Mouse (Mus musculus): Measurements from ENCODE around the gene Gm8773. TPM values are rescaled to one million over a fixed set of nuclear protein-coding genes. Genes with fewer than 3 reads are reported as not detected.
A peak's percentile ranks its signal among the peaks of the same experiment; 100 is the strongest.

Gm8773 gene
- total and polyA plus RNA-seq, 3 experiments: 1.6 TPM; not detected in 2

DNA sequence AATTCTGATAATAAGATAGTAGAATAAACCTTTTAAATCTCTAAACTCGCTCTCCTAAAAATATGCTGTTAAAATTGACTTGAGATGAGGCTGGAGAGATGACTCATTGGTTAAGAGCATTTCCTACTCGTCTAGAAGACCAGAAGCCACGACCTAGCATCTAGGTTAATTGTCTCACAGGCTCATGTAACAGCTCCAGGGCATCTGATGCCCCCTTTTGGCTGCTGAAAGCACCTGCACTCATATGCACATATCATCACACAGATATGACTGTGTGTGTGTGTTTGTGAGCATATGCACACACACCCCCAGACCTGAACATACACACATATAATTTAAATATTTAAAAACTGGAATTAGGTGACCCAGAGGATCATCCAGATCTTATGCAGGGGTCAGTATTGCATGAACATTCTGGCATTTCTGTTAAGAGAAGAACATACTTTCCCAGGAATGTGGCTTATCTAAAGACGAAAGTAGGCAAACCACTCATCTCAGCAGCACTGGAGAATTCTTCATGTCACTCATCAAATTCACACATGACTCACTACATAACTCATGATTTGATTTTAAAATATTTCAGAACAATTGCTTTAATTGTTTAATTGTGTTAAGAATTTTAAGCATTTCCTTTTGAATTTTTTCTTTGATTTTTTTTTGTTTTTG lies 12.4 kb upstream of the Gm8773 start:
- peaks cover 0 to 9% of the 10 kb centered on the region in 2 experiments; a peak in 2 of 4 replicates for H3K4me1 ChIP-seq (ENCODE audit: control insufficient read depth in 1 of 2, insufficient read depth in 2 of 2)
- no peak overlapping the region for H3K4me2 ChIP-seq (ENCODE audit: insufficient read depth, low read depth, poor library complexity, severe bottlenecking)
- DNase-seq (ENCODE audit: extremely low read depth): peak; percentile 9
- no peak overlapping the region for H3K27ac ChIP-seq (ENCODE audit: insufficient read depth, low read depth)
- in situ Hi-C loops (cut with MboI; ENCODE audit: low pct_ligation_motif_present, low pct_unique_long_range_greater_than_20kb, low sequenced_read_pairs) (no loop called here), dilution Hi-C loops (cut with MboI; ENCODE audit: extremely low pct_ligation_motif_present, extremely low pct_unique_long_range_greater_than_20kb, low sequenced_read_pairs) (no loop called here)
- no peak overlapping the region for H3K4me3 ChIP-seq (replicated peaks in 1 of 3; ENCODE audit: low read depth in 2 of 3, low read length in 2 of 3, poor library complexity in 1 of 3)
- TF ChIP-seq CTCF (conservative IDR thresholded peaks at IDR 0.05 in 1 of 2, IDR thresholded peaks at IDR 0.05 in 1 of 2; ENCODE audit: low read depth in 2 of 2, low read length in 2 of 2) (peak in 1 of 2 experiments; percentile 45; a peak in 2 of 4 replicates), RAD21 (IDR thresholded peaks at IDR 0.05; ENCODE audit: low read depth, low read length) (peak; percentile 17), ZKSCAN1 (IDR thresholded peaks at IDR 0.05; ENCODE audit: borderline replicate concordance, low read depth, low read length) (no peak), MXI1 (IDR thresholded peaks at IDR 0.05; ENCODE audit: low read depth, low read length) (no peak)
- H3K9ac ChIP-seq (ENCODE audit: insufficient read depth, low read depth): no peak overlapping the region
- no peaks in the 10 kb centered on the region for H3K9me3 ChIP-seq (replicated peaks; ENCODE audit: low read length)
- H3K27me3 ChIP-seq (replicated peaks): no peaks in the 10 kb centered on the region
- no peaks in the 10 kb centered on the region for H3K36me3 ChIP-seq (replicated peaks in 1 of 2; ENCODE audit: control insufficient read depth in 1 of 2, insufficient read depth in 1 of 2, low read length in 1 of 2)
- no peaks in the 10 kb centered on the region for H3K79me2 ChIP-seq (replicated peaks; ENCODE audit: control insufficient read depth, extremely low read depth, insufficient read depth, poor library complexity, severe bottlenecking)

DNA sequence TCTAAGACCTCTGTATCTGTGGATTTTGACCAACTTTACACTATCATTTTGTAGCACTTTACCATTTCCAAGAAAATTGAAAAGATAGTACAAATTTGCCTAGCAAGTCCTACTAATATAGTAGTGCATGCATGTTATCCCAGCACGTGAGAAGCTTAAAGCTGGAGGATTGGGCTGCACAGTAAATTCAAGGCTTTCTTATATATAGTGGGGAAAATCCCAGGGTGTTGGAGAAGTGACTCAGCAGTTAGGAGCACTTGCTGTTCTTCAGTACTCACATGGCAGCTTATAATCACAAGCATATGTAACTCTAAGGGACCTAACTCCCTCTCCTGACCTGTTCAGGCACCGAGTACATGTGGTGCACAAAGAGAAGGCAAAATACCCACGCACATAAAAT lies 11.2 kb upstream of the Gm8773 start:
- in situ Hi-C loops (cut with MboI; ENCODE audit: low pct_ligation_motif_present, low pct_unique_long_range_greater_than_20kb, low sequenced_read_pairs): no loop called here
- no peak overlapping the region for H3K4me3 ChIP-seq (replicated peaks in 1 of 3; ENCODE audit: low read depth in 2 of 3, low read length in 2 of 3, poor library complexity in 1 of 3)

DNA sequence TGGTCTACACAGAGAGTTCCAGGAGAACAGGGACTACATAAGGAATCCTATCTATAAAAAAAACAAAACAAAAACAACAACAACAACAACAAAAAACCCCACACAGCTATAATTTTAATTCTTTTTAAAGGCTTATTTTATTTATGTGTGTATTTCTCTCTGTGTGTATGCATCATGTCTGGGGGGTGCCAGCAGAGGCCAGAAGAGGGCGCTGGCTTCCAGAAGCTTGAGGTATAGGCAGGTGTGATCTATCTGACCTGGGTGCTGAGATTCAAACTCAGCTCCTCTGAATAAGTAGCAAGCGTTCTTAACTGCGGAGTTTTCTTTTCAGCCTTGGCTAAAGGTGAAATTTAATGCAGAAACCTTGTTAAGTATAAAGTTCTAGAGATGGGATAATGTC lies 14.1 kb downstream of the Gm8773 start:
- H3K79me2 ChIP-seq (replicated peaks; ENCODE audit: control insufficient read depth, extremely low read depth, insufficient read depth, poor library complexity, severe bottlenecking): no peaks in the 10 kb centered on the region
- H3K4me3 ChIP-seq (replicated peaks in 1 of 3; ENCODE audit: low read depth in 2 of 3, low read length in 2 of 3, poor library complexity in 1 of 3): no peak overlapping the region
- H3K27ac ChIP-seq (ENCODE audit: insufficient read depth, low read depth): no peak overlapping the region
- no peak overlapping the region for H3K9ac ChIP-seq (ENCODE audit: insufficient read depth, low read depth)
- TF ChIP-seq ZC3H11A (IDR thresholded peaks at IDR 0.05; ENCODE audit: low read depth, low read length): no peak
- no peak for TF ChIP-seq MAFK (IDR thresholded peaks at IDR 0.05; ENCODE audit: insufficient replicate concordance, low read length)
- no peak for TF ChIP-seq RCOR1 (conservative IDR thresholded peaks at IDR 0.05; ENCODE audit: low read depth, low read length)
- TF ChIP-seq MXI1 (IDR thresholded peaks at IDR 0.05; ENCODE audit: low read depth, low read length): no peak
- no peak for TF ChIP-seq KAT2A (IDR thresholded peaks at IDR 0.05; ENCODE audit: insufficient replicate concordance, low read length)
- TF ChIP-seq ETS1 (conservative IDR thresholded peaks at IDR 0.05; ENCODE audit: low read depth, low read length): no peak
- TF ChIP-seq MAZ (IDR thresholded peaks at IDR 0.05; ENCODE audit: low read depth, low read length): no peak
- TF ChIP-seq POLR2A (IDR thresholded peaks at IDR 0.05; ENCODE audit: low read depth, low read length): no peak
- TF ChIP-seq NELFE (IDR thresholded peaks at IDR 0.05; ENCODE audit: low read depth, low read length): no peak
- TF ChIP-seq TBP (conservative IDR thresholded peaks at IDR 0.05; ENCODE audit: low read depth, low read length): no peak
- TF ChIP-seq CHD2 (IDR thresholded peaks at IDR 0.05; ENCODE audit: low read length): no peak
- no peak for TF ChIP-seq NRF1 (IDR thresholded peaks at IDR 0.05; ENCODE audit: low read depth, low read length)
- TF ChIP-seq UBTF (IDR thresholded peaks at IDR 0.05; ENCODE audit: low read depth, low read length): no peak
- no peak for TF ChIP-seq SMC3 (IDR thresholded peaks at IDR 0.05; ENCODE audit: low read depth, low read length)
- no peak for TF ChIP-seq MEF2A (IDR thresholded peaks at IDR 0.05; ENCODE audit: borderline replicate concordance, low read depth, low read length)
- TF ChIP-seq USF2 (conservative IDR thresholded peaks at IDR 0.05; ENCODE audit: low read depth, low read length): no peak
- TF ChIP-seq ZMIZ1 (IDR thresholded peaks at IDR 0.05; ENCODE audit: low read depth, low read length): no peak
- TF ChIP-seq ELF1 (IDR thresholded peaks at IDR 0.05; ENCODE audit: low read depth, low read length): no peak
- in situ Hi-C loops (cut with MboI; ENCODE audit: low pct_ligation_motif_present, low pct_unique_long_range_greater_than_20kb, low sequenced_read_pairs) (no loop called here), dilution Hi-C loops (cut with MboI; ENCODE audit: extremely low pct_ligation_motif_present, extremely low pct_unique_long_range_greater_than_20kb, low sequenced_read_pairs) (no loop called here)
- H3K9me3 ChIP-seq (replicated peaks; ENCODE audit: low read length): no peaks in the 10 kb centered on the region
- H3K4me2 ChIP-seq (ENCODE audit: insufficient read depth, low read depth, poor library complexity, severe bottlenecking): no peak overlapping the region
- no peak for DNase-seq (ENCODE audit: extremely low read depth)
- H3K36me3 ChIP-seq (replicated peaks in 1 of 2; ENCODE audit: control insufficient read depth in 1 of 2, insufficient read depth in 1 of 2, low read length in 1 of 2): no peaks in the 10 kb centered on the region
- peaks cover 2 to 8% of the 10 kb centered on the region in 2 experiments; a peak in 2 of 4 replicates for H3K4me1 ChIP-seq (ENCODE audit: control insufficient read depth in 1 of 2, insufficient read depth in 2 of 2)
- no peaks in the 10 kb centered on the region for H3K27me3 ChIP-seq (replicated peaks)

More for the DNA sequence above, 11.2 kb upstream of the Gm8773 start:
- no peak overlapping the region for H3K4me2 ChIP-seq (ENCODE audit: insufficient read depth, low read depth, poor library complexity, severe bottlenecking)
- dilution Hi-C loops (cut with MboI; ENCODE audit: extremely low pct_ligation_motif_present, extremely low pct_unique_long_range_greater_than_20kb, low sequenced_read_pairs): no loop called here
- no peaks in the 10 kb centered on the region for H3K9me3 ChIP-seq (replicated peaks; ENCODE audit: low read length)
- H3K27me3 ChIP-seq (replicated peaks): no peaks in the 10 kb centered on the region
- H3K9ac ChIP-seq (ENCODE audit: insufficient read depth, low read depth): no peak overlapping the region
- no peaks in the 10 kb centered on the region for H3K36me3 ChIP-seq (replicated peaks in 1 of 2; ENCODE audit: control insufficient read depth in 1 of 2, insufficient read depth in 1 of 2, low read length in 1 of 2)
- H3K27ac ChIP-seq (ENCODE audit: insufficient read depth, low read depth): no peak overlapping the region
- TF ChIP-seq RCOR1 (conservative IDR thresholded peaks at IDR 0.05; ENCODE audit: low read depth, low read length): no peak
- TF ChIP-seq POLR2AphosphoS2 (IDR thresholded peaks at IDR 0.05; ENCODE audit: low read depth, low read length): no peak
- no peak for TF ChIP-seq JUND (conservative IDR thresholded peaks at IDR 0.05; ENCODE audit: low read depth, low read length)
- TF ChIP-seq BHLHE40 (IDR thresholded peaks at IDR 0.05; ENCODE audit: low read depth, low read length): peak; percentile 72
- TF ChIP-seq CHD1 (IDR thresholded peaks at IDR 0.05; ENCODE audit: low read depth, low read length): no peak
- TF ChIP-seq CHD2 (IDR thresholded peaks at IDR 0.05; ENCODE audit: low read length): no peak
- TF ChIP-seq PAX5 (IDR thresholded peaks at IDR 0.05; ENCODE audit: low read length): no peak
- no peak for TF ChIP-seq MEF2A (IDR thresholded peaks at IDR 0.05; ENCODE audit: borderline replicate concordance, low read depth, low read length)
- no peak for TF ChIP-seq ZMIZ1 (IDR thresholded peaks at IDR 0.05; ENCODE audit: low read depth, low read length)
- no peaks in the 10 kb centered on the region for H3K79me2 ChIP-seq (replicated peaks; ENCODE audit: control insufficient read depth, extremely low read depth, insufficient read depth, poor library complexity, severe bottlenecking)
- peak; percentile 5 for DNase-seq (ENCODE audit: extremely low read depth)
- peaks cover 0 to 9% of the 10 kb centered on the region in 2 experiments; a peak in 2 of 4 replicates for H3K4me1 ChIP-seq (ENCODE audit: control insufficient read depth in 1 of 2, insufficient read depth in 2 of 2)

All from CH12.LX (cell line).